Mouse (Mus musculus) hindbrain, embryonic 15.5 days (tissue): ENCODE data around the gene Mmp28. TPM values are rescaled to one million over a fixed set of nuclear protein-coding genes. Genes with fewer than 3 reads are reported as not detected.

Experiments
- ATAC-seq: fragments of 200-750 bp; cut with Nextera tagmentation; 2 replicates; pipeline ENCODE4 v1.8.0; 2017; ENCODE audit warnings: low read depth, moderate number of reproducible peaks, moderate TSS enrichment; ENCODE audit not compliant: low FRiP score
- H3K27ac ChIP-seq: fragments of 300-500 bp; sonication (generic); replicated peaks from 2 replicates; pipeline ENCODE4 v1.5.1; 2015; ENCODE audit warnings: mild to moderate bottlenecking, inconsistent platforms
- H3K27me3 ChIP-seq: fragments of 300-500 bp; sonication (generic); 2 replicates; pipeline ENCODE4 v1.6.1; 2015; ENCODE audit warnings: control low read depth, inconsistent platforms
- H3K36me3 ChIP-seq: fragments of 300-500 bp; sonication (generic); 2 replicates; pipeline ENCODE4 v1.6.1; 2015; ENCODE audit warnings: control low read depth, inconsistent platforms
- H3K4me1 ChIP-seq: fragments of 300-500 bp; sonication (generic); replicated peaks from 2 replicates; pipeline ENCODE4 v1.6.1; 2015; ENCODE audit warnings: control low read depth, inconsistent platforms
- H3K4me2 ChIP-seq: fragments of 300-500 bp; sonication (generic); 2 replicates; pipeline ENCODE4 v1.6.1; 2015; ENCODE audit warnings: moderate library complexity, mild to moderate bottlenecking, inconsistent platforms
- H3K4me3 ChIP-seq: fragments of 300-500 bp; sonication (generic); 2 replicates; pipeline ENCODE4 v1.5.1; 2015; ENCODE audit warnings: mild to moderate bottlenecking, inconsistent platforms
- H3K9ac ChIP-seq: fragments of 300-500 bp; sonication (generic); 2 replicates; pipeline ENCODE4 v1.6.1; 2015; ENCODE audit warnings: inconsistent platforms
- H3K9me3 ChIP-seq: fragments of 300-500 bp; sonication (generic); 2 replicates; pipeline ENCODE4 v1.6.1; 2016; ENCODE audit warnings: control low read depth, inconsistent platforms
- WGBS: fragments of 180-500 bp; shearing (Covaris S2); methylation state at CpG from one replicate; pipeline ENCODE4 v1.1.7; 2015; 5-methylcytosine and 5-hydroxymethylcytosine counted together
- polyA plus RNA-seq: library from polyadenylated mRNA; unstranded; fragments of >200 nt; fragmentation: Nextera tagmentation; extraction: Ambion mirVana; gene quantifications from 2 replicates; pipeline ENCODE4 v1.2.1, GENCODE M21; 2015

Gene Mmp28
- polyA plus RNA-seq, 1 experiment from 2014 or later = 4.2 TPM

DNA sequence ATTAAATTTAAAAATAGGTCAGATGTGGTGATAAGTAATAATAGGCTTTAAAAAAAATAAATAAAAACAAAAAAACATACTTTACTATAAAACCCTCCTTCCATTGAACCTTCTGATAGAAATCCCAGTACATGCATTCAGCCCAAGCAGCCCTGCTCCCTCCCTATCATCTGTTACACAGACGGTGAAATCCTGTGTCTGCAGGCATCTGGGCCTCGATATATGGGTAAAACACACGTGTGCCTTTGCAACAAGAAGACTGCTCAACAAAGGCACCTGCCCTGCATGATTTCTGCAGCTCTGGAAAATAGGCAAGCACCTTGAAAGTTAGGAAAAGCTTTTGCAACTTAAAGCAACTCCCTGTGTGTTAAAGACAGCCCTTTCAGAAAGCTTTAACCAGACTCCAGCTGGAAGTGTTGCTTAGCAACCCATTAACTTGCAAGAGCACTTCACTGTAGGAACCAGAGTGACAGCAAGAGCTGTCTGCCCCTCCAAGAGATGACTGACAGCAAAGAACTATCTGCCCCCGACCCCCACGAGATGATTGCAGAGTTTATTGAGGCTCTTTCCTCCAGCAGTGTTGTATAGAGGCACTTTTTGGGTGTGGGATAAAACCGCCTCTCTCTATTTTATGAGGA is 68.0 kb downstream of the Mmp28 start:
- Histone ChIP-seq H3K4me3 (no peak overlapping the region), H3K27me3 (no peaks in the 10 kb centered on the region), H3K4me2 (no peak overlapping the region), H3K9me3 (no peaks in the 10 kb centered on the region), H3K9ac (no peak overlapping the region), H3K36me3 (peaks cover 53% of the 10 kb centered on the region), H3K27ac (no peak overlapping the region), H3K4me1 (peaks cover 9% of the 10 kb centered on the region; the same call in 1 of the 2 replicates)
- no peak for ATAC-seq
- 15% methylated on average over 6 of the region's 6 CpGs for WGBS

DNA sequence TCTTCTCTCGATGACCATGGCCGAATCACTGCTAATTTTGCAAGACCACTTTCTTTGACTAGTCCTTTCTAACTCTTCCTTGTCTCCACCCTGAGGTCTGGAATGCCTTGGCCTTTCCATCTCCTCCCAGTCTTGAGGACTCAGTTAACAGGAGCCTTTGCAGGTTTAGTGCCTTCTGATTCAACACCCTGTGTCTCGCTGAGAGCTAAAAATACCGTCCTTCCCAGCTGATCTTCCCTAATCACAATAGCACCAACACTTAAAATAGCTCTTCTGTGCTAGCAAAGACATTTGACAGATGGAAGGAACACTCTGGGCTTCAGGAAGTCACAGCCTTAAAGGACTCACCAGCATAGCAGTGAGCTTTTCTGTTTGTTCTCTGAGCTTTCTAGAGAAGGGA is 69.8 kb downstream of the Mmp28 start:
- H3K9me3 ChIP-seq = no peaks in the 10 kb centered on the region
- no peak overlapping the region for H3K9ac ChIP-seq
- H3K27me3 ChIP-seq = no peaks in the 10 kb centered on the region
- 91% methylated on average over 4 of the region's 4 CpGs for WGBS
- H3K4me1 ChIP-seq = peaks cover 9% of the 10 kb centered on the region; the same call in 1 of the 2 replicates
- no peak overlapping the region for H3K27ac ChIP-seq
- no peak overlapping the region for H3K4me3 ChIP-seq
- H3K4me2 ChIP-seq = no peak overlapping the region
- ATAC-seq = no peak
- peaks cover 39% of the 10 kb centered on the region for H3K36me3 ChIP-seq

Other genes starting within 250 kb of the Mmp28 start
- gene Slfn14, start 176.3 kb downstream of the Mmp28 start, polyA plus RNA-seq = 0.07 and 0.09 TPM in 2 replicates
- gene Ap2b1, start 164.0 kb downstream of the Mmp28 start, polyA plus RNA-seq = 111 and 117 TPM in 2 replicates
- gene Pex12, start 160.5 kb downstream of the Mmp28 start, polyA plus RNA-seq = 15.6 and 15.9 TPM in 2 replicates
- 44.2 and 48.6 TPM in 2 replicates for gene Rasl10b, start 53.9 kb downstream of the Mmp28 start, polyA plus RNA-seq
- gene Gas2l2, start 33.6 kb downstream of the Mmp28 start, polyA plus RNA-seq = 0.41 and 0.91 TPM in 2 replicates
- gene 1700020L24Rik, start 25.4 kb downstream of the Mmp28 start, polyA plus RNA-seq = 0.42 and 0.78 TPM in 2 replicates
- gene Taf15, start 10.0 kb upstream of the Mmp28 start, polyA plus RNA-seq = 9.9 and 12.2 TPM in 2 replicates
- not detected in 2 replicates for gene Heatr9, start 59.1 kb upstream of the Mmp28 start, polyA plus RNA-seq
- 1.3 TPM in 1 of 2 replicates, not detected in the other for gene Ccl5, start 67.4 kb upstream of the Mmp28 start, polyA plus RNA-seq
- 3.0 and 3.9 TPM in 2 replicates for gene Ccl9, start 115.6 kb upstream of the Mmp28 start, polyA plus RNA-seq
- gene Ccl6, start 130.0 kb upstream of the Mmp28 start, polyA plus RNA-seq = 2.7 and 4.6 TPM in 2 replicates
- gene Rpl9-ps1, start 182.6 kb upstream of the Mmp28 start, polyA plus RNA-seq = not detected in 2 replicates
- gene Ccl3, start 186.3 kb upstream of the Mmp28 start, polyA plus RNA-seq = 0.94 and 1.8 TPM in 2 replicates
- gene Ccl4, start 199.5 kb upstream of the Mmp28 start, polyA plus RNA-seq = 0.80 and 2.0 TPM in 2 replicates
- gene Wfdc17, start 240.9 kb upstream of the Mmp28 start, polyA plus RNA-seq = 1.00 and 1.0 TPM in 2 replicates
- gene Wfdc18, start 245.9 kb upstream of the Mmp28 start, polyA plus RNA-seq = not detected in 2 replicates